Mouse (Mus musculus) Muller cell, postnatal 12 days (primary cell): ENCODE results near the gene Pop4.

ENCODE experiments used
- DNase-seq: peaks from one replicate; pipeline ENCODE4 v3.0.0-alpha.2; 2015; ENCODE audit errors: inconsistent ontology term

Gene Pop4

GRCm38 (mm10) chr7:38220866-38221265 is 50.4 kb downstream of the Pop4 start:
- no peak for DNase-seq

GRCm38 (mm10) chr7:38219526-38219925 is 51.7 kb downstream of the Pop4 start:
- no peak for DNase-seq

- DNase-seq = no peak
Observed at GRCm38 (mm10) chr7:38218631-38219367, 52.4 kb downstream of the Pop4 start.

- DNase-seq = peak; percentile 93
Observed at GRCm38 (mm10) chr7:38217417-38218171, 53.6 kb downstream of the Pop4 start.

- DNase-seq = no peak
Observed at GRCm38 (mm10) chr7:38215697-38216096, 55.5 kb downstream of the Pop4 start.

- DNase-seq = no peak
Observed at GRCm38 (mm10) chr7:38215281-38215680, 55.9 kb downstream of the Pop4 start.

- peak; percentile 77 for DNase-seq
Observed at GRCm38 (mm10) chr7:38214473-38215214, 56.6 kb downstream of the Pop4 start.

GRCm38 (mm10) chr7:38212651-38213062 is 58.6 kb downstream of the Pop4 start:
- peak; percentile 80 for DNase-seq
